Mouse (Mus musculus): Measurements from ENCODE around the gene Tom1l2.

DNA sequence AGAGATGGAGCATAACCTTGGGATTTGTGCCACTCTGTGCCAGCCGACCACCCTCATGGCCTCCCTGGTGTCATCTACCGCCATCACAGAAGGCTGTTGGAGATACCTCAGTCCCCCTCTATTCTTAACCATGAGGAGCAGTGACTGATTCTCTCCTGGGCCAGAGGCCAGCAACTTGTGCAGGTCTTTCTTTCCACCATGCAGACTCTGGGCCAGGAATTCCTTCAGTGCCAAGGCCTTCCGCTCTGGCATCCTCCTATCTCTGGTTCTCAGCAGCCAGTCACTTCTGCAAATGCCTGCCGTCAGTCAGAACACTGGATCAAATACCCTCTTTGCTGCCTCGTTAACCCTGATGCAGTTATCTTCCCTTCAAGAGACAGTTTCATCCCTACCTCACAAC is 98.4 kb downstream of the Tom1l2 start:
- TF ChIP-seq CTCF (IDR thresholded peaks at IDR 0.05; ENCODE audit: low read depth), result no peak
- TF ChIP-seq EP300 (IDR thresholded peaks at IDR 0.05; ENCODE audit: low read depth), result no peak
